Mouse (Mus musculus) hindbrain, embryonic 15.5 days (tissue): Measurements from ENCODE around the gene Timm10b. TPM values are rescaled to one million over a fixed set of nuclear protein-coding genes. Genes with fewer than 3 reads are reported as not detected.
A peak's percentile ranks its signal among the peaks of the same experiment; 100 is the strongest.

Source experiments
- ATAC-seq: fragments of 200-750 bp; cut with Nextera tagmentation; 2 replicates; pipeline ENCODE4 v1.8.0; 2017; ENCODE audit warnings: low read depth, moderate number of reproducible peaks, moderate TSS enrichment; ENCODE audit not compliant: low FRiP score
- H3K27ac ChIP-seq: fragments of 300-500 bp; sonication (generic); replicated peaks from 2 replicates; pipeline ENCODE4 v1.5.1; 2015; ENCODE audit warnings: mild to moderate bottlenecking, inconsistent platforms
- H3K27me3 ChIP-seq: fragments of 300-500 bp; sonication (generic); 2 replicates; pipeline ENCODE4 v1.6.1; 2015; ENCODE audit warnings: control low read depth, inconsistent platforms
- H3K36me3 ChIP-seq: fragments of 300-500 bp; sonication (generic); 2 replicates; pipeline ENCODE4 v1.6.1; 2015; ENCODE audit warnings: control low read depth, inconsistent platforms
- H3K4me1 ChIP-seq: fragments of 300-500 bp; sonication (generic); replicated peaks from 2 replicates; pipeline ENCODE4 v1.6.1; 2015; ENCODE audit warnings: control low read depth, inconsistent platforms
- H3K4me2 ChIP-seq: fragments of 300-500 bp; sonication (generic); 2 replicates; pipeline ENCODE4 v1.6.1; 2015; ENCODE audit warnings: moderate library complexity, mild to moderate bottlenecking, inconsistent platforms
- H3K4me3 ChIP-seq: fragments of 300-500 bp; sonication (generic); 2 replicates; pipeline ENCODE4 v1.5.1; 2015; ENCODE audit warnings: mild to moderate bottlenecking, inconsistent platforms
- H3K9ac ChIP-seq: fragments of 300-500 bp; sonication (generic); 2 replicates; pipeline ENCODE4 v1.6.1; 2015; ENCODE audit warnings: inconsistent platforms
- H3K9me3 ChIP-seq: fragments of 300-500 bp; sonication (generic); 2 replicates; pipeline ENCODE4 v1.6.1; 2016; ENCODE audit warnings: control low read depth, inconsistent platforms
- WGBS: fragments of 180-500 bp; shearing (Covaris S2); methylation state at CpG from one replicate; pipeline ENCODE4 v1.1.7; 2015; 5-methylcytosine and 5-hydroxymethylcytosine counted together
- polyA plus RNA-seq: library from polyadenylated mRNA; unstranded; fragments of >200 nt; fragmentation: Nextera tagmentation; extraction: Ambion mirVana; gene quantifications from 2 replicates; pipeline ENCODE4 v1.2.1, GENCODE M21; 2015

Gene Timm10b
- 145 and 150 TPM in 2 replicates for polyA plus RNA-seq

DNA sequence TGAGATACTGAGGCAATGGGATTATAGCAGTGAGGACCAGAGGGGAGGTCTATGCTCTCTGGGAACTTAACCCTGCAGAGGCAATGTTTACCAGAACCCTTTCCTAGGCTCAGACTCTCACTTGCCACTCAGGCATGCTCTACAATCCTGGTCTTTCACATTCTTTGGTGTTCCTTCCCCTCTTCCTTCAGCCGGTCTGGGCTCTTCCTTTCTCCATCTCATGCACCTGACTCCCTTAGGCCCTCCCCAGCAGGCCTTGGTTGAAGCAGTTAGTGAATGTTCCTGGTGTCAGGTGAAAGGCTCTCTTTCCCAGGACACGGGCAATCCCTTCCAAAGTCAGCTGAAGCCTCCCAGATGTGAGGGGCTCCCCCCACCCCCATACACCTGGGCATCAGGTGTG, at the start of gene Timm10b:
Gene Timm10b (plus strand): TSS at position 301 of the 400 bp plus-strand sequence.
- Histone ChIP-seq H3K9ac (peak within 1 kb of the TSS; percentile 86), H3K27me3 (no peaks in the 10 kb centered on the region), H3K36me3 (peaks cover 26% of the 10 kb centered on the region), H3K4me3 (peak within 1 kb of the TSS; percentile 77), H3K4me1 (peaks cover 31% of the 10 kb centered on the region), H3K27ac (peak within 1 kb of the TSS; percentile 91), H3K4me2 (peak within 1 kb of the TSS; percentile 90), H3K9me3 (no peaks in the 10 kb centered on the region)
- 0% methylated on average over 2 of the region's 2 CpGs for WGBS
- no peak for ATAC-seq

DNA sequence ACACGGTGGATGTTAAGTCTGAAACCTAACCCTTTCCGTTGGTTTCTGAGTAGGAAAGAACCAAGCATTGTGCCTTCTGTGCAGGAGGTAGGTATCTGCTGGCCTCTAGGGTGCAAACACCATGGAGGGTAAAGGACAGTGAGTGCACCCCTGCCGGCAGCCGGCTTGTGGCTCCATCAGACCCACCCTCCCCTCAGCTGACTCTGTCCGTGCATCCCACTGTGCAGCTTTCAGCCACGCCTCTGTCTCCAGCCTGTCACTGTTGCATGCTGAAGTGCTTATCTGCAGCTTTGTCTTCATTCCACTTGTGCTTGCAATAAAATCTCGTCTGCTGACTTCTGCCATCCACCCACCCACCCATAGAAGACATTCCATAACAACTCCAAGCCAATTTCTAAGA, 49.8 kb upstream of the Timm10b start:
- Histone ChIP-seq H3K4me2 (no peak overlapping the region), H3K9me3 (no peaks in the 10 kb centered on the region), H3K27me3 (no peaks in the 10 kb centered on the region), H3K9ac (no peak overlapping the region), H3K4me3 (no peak overlapping the region), H3K27ac (no peak overlapping the region), H3K4me1 (no peaks in the 10 kb centered on the region), H3K36me3 (no peaks in the 10 kb centered on the region)
- WGBS, result 24% methylated on average over 7 of the region's 7 CpGs
- ATAC-seq, result no peak

DNA sequence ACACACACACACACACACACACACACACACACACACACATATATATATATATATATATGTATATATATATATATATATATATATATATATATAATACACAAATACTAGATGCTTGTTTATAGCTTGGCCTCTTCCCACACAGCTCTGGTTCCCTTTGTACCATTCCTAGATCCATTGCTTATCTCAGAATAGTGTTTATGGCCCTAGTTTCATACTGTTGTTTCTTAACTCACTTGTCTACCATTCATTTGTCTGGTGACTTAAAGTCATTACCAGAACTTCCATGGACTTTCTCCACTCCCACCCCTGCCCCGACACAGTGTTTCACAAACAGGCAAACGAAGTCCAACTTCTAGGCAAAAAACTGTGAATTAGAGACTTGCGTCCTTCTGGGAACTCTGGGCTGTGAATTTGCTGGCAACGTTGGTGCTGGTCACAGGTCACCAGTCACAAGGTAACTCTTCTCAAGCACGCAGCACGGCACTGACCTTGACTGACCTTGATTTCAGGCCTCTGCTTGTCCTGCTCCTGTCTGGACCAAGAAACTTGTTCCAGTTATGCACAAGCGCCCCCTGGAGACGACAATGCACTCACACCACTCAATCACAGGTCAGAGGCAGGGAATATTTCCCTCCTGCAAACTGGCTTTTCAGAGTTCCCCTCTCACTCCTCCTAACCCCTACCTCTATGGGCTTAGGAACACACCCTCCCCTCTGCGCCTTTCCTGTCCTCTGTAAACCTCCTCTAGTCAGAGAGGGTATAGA, 36.8 kb upstream of the Timm10b start:
- H3K4me3 ChIP-seq, result no peak overlapping the region
- peak; percentile 76; the same call in 1 of the 2 replicates for ATAC-seq
- H3K9me3 ChIP-seq, result no peaks in the 10 kb centered on the region
- no peaks in the 10 kb centered on the region for H3K27me3 ChIP-seq
- H3K4me2 ChIP-seq, result no peak overlapping the region
- 36% methylated on average over 9 of the region's 9 CpGs for WGBS
- H3K27ac ChIP-seq, result no peak overlapping the region
- H3K9ac ChIP-seq, result no peak overlapping the region
- no peaks in the 10 kb centered on the region for H3K4me1 ChIP-seq
- H3K36me3 ChIP-seq, result no peaks in the 10 kb centered on the region

DNA sequence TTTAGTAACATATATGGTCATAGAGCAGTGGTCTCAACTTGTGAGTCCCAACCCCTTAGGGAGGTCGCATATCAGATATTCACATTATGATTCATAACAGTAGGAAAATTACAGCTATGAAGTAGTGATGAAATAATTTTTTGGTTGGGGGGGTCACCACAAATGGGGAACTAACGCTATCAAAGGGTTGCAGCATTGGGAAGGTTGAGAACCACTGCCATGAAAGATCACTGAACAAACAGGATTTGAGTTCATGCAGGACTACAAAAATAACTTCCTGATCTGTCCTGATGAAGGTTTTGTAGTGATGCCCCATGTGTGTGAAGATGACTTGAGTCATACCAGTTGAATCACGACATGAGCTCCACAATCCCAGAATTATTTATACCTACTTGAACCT, 31.4 kb upstream of the Timm10b start:
- ATAC-seq, result no peak
- no peak overlapping the region for H3K4me3 ChIP-seq
- H3K9me3 ChIP-seq, result no peaks in the 10 kb centered on the region
- H3K9ac ChIP-seq, result no peak overlapping the region
- no peak overlapping the region for H3K4me2 ChIP-seq
- H3K27me3 ChIP-seq, result no peaks in the 10 kb centered on the region
- H3K36me3 ChIP-seq, result peaks cover 40% of the 10 kb centered on the region
- no peak overlapping the region for H3K27ac ChIP-seq
- WGBS, result 91% methylated on average over 3 of the region's 3 CpGs
- no peaks in the 10 kb centered on the region for H3K4me1 ChIP-seq

DNA sequence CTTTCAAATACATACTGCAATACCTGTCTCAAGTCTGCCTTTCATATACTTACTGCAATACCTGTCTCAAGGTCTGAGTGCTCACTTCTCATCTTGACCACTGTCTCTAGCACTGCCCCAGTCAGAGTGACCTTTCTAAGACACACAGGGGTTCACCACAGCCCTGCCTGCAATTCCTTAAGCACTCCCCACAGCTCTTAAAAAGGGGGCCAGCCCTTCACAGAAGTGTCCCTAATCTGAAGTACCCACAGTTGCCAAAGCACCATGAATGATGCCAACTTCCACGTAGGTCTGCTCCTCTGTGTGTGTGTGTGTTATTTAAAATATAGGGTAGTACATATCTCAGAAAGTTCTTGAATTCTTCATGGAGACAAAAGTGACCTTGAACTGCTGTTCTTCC, 28.1 kb upstream of the Timm10b start:
- Histone ChIP-seq H3K4me2 (no peak overlapping the region), H3K27me3 (no peaks in the 10 kb centered on the region), H3K4me3 (no peak overlapping the region), H3K9ac (no peak overlapping the region), H3K27ac (no peak overlapping the region), H3K36me3 (peaks cover 73% of the 10 kb centered on the region), H3K9me3 (no peaks in the 10 kb centered on the region), H3K4me1 (no peaks in the 10 kb centered on the region)
- no peak for ATAC-seq
- 97% methylated on average over 1 of the region's 1 CpGs for WGBS

DNA sequence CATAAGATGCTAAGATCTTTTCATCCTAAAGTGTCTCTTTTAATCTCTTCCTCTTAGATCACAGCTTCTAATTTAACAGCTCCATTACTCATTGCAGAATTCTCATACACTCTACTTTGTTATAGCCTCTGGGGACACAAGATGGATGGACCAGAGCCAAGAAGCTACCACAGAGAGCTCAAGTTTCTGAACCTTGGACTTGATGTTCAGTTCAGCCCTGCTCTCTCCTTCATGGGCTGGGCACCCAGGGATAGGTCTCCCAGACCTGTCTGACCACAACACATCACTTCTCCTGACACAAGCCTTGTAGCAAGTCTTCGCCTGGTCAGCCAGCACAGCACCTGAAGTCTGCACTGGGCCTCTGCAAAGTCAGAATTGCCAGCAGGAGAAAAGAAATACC, 25.5 kb upstream of the Timm10b start:
- no peaks in the 10 kb centered on the region for H3K27me3 ChIP-seq
- 83% methylated on average over 1 of the region's 1 CpGs for WGBS
- H3K4me3 ChIP-seq, result no peak overlapping the region
- H3K36me3 ChIP-seq, result peaks cover 98% of the 10 kb centered on the region
- H3K4me2 ChIP-seq, result no peak overlapping the region
- ATAC-seq, result no peak
- H3K9ac ChIP-seq, result no peak overlapping the region
- H3K9me3 ChIP-seq, result no peaks in the 10 kb centered on the region
- H3K4me1 ChIP-seq, result no peaks in the 10 kb centered on the region
- no peak overlapping the region for H3K27ac ChIP-seq

DNA sequence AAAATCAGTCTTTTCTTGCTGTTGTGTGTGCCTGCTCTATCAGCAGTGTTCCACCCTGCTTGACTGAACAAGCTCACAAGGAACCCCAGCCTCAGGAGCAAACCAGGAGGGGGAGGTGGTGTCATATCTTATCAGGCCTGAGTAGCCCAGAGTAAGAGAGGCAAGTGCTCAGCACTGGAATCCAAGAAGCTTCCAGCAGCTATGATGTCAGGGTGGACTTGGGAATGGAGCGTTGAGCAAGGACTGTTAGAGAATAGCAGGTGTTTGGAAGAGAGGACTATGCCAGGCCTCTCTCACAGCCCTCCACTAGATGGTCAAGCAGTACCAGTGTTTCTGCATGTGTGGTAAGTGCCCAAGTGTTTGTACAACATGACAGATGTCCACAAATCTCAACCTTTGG, 24.1 kb upstream of the Timm10b start:
- no peaks in the 10 kb centered on the region for H3K4me1 ChIP-seq
- H3K27me3 ChIP-seq, result no peaks in the 10 kb centered on the region
- peaks cover 89% of the 10 kb centered on the region for H3K36me3 ChIP-seq
- H3K9ac ChIP-seq, result no peak overlapping the region
- H3K4me3 ChIP-seq, result no peak overlapping the region
- H3K27ac ChIP-seq, result no peak overlapping the region
- no peak for ATAC-seq
- 90% methylated on average over 1 of the region's 1 CpGs for WGBS
- H3K9me3 ChIP-seq, result no peaks in the 10 kb centered on the region
- H3K4me2 ChIP-seq, result no peak overlapping the region

DNA sequence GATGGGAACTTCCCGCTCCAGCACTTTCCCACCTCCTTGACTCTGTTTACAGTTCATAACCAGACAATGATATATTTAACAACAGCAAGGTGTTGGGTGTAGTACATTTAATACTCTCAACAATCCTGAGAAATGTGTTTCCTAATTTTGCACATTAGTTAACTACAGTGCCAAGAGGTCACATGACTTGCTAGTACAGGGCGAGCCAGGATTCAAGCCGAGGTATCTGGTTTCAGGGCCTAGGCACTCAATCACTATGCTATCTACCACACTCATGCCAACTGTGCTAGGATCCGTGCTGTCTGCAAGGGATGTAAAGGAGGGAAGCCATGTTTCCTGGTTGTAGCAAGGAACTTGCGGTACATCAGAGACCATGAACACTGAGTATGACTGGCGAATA, 23.3 kb upstream of the Timm10b start:
- Histone ChIP-seq H3K9ac (no peak overlapping the region), H3K27me3 (no peaks in the 10 kb centered on the region), H3K27ac (no peak overlapping the region), H3K4me1 (no peaks in the 10 kb centered on the region), H3K4me2 (no peak overlapping the region), H3K36me3 (peaks cover 88% of the 10 kb centered on the region), H3K4me3 (no peak overlapping the region), H3K9me3 (no peaks in the 10 kb centered on the region)
- 95% methylated on average over 6 of the region's 6 CpGs for WGBS
- ATAC-seq, result no peak

DNA sequence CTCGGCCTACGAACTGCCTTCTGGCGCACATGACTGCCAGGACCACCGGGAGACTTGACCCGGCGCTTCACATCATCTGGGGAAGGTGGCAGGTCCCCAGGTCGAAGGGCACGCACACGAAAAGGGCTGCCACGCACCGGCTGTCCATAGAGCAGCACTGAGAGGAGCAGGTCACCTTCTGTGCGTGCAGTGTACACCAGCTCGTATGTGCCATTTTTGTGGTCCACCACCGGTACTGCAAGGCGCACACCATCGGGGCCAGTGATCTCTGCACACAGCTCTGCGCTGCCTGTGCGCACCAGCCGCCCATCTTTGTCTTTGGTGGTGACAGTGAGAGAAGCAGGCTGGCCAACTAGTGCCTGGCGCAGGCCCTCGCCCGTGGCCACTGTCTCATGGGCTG, 22.0 kb upstream of the Timm10b start:
- no peaks in the 10 kb centered on the region for H3K9me3 ChIP-seq
- ATAC-seq, result no peak
- 97% methylated on average over 22 of the region's 22 CpGs for WGBS
- H3K9ac ChIP-seq, result no peak overlapping the region
- peaks cover 88% of the 10 kb centered on the region for H3K36me3 ChIP-seq
- no peaks in the 10 kb centered on the region for H3K27me3 ChIP-seq
- no peak overlapping the region for H3K27ac ChIP-seq
- no peaks in the 10 kb centered on the region for H3K4me1 ChIP-seq
- no peak overlapping the region for H3K4me3 ChIP-seq
- H3K4me2 ChIP-seq, result no peak overlapping the region

DNA sequence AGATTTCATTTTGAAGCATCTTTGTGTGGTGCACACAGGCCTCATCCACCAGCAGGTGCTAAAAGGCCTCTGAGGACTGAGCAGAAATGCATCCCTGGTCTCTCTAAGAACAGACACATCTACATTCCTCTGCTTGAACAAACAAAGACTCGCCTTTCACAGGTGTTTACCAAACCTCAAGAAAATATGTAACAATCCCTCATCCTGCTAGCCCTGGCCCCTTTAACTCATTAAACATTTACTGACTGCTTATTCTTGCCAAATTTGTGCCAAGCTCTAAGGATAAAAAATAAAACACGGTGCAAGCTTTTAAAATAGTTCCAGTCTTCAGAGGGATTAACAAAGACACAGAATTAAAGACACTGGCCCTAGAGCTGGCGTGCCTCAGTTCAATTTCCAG, 20.2 kb upstream of the Timm10b start:
- ATAC-seq, result no peak
- H3K9me3 ChIP-seq, result no peaks in the 10 kb centered on the region
- 89% methylated on average over 3 of the region's 3 CpGs for WGBS
- no peaks in the 10 kb centered on the region for H3K27me3 ChIP-seq
- H3K9ac ChIP-seq, result no peak overlapping the region
- H3K36me3 ChIP-seq, result peaks cover 88% of the 10 kb centered on the region
- no peaks in the 10 kb centered on the region for H3K4me1 ChIP-seq
- H3K4me2 ChIP-seq, result no peak overlapping the region
- H3K4me3 ChIP-seq, result no peak overlapping the region
- H3K27ac ChIP-seq, result no peak overlapping the region

DNA sequence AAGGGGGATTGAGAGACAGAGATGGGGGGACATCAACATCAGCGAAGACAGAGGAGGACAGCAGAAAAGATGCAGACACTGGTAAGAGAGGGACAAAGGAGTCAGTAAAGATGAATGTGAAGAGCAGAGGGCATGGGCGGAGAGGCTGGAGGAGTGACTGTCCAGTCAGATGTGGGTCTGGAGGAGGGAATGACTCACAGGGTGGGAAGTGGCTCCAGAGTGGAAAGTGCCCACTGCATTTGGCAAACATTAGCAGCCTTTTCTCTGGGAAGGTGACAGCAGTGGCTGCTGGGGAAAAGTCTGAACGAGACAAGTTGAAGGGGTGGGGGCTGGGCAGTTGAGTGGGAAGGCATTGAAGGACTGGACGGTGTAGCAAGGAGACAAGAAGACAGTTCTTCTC, 18.8 kb upstream of the Timm10b start:
- Histone ChIP-seq H3K4me2 (no peak overlapping the region), H3K36me3 (peaks cover 82% of the 10 kb centered on the region), H3K27me3 (no peaks in the 10 kb centered on the region), H3K9me3 (no peaks in the 10 kb centered on the region), H3K9ac (no peak overlapping the region), H3K4me3 (no peak overlapping the region), H3K4me1 (no peaks in the 10 kb centered on the region), H3K27ac (no peak overlapping the region)
- no peak for ATAC-seq
- 73% methylated on average over 4 of the region's 4 CpGs for WGBS

DNA sequence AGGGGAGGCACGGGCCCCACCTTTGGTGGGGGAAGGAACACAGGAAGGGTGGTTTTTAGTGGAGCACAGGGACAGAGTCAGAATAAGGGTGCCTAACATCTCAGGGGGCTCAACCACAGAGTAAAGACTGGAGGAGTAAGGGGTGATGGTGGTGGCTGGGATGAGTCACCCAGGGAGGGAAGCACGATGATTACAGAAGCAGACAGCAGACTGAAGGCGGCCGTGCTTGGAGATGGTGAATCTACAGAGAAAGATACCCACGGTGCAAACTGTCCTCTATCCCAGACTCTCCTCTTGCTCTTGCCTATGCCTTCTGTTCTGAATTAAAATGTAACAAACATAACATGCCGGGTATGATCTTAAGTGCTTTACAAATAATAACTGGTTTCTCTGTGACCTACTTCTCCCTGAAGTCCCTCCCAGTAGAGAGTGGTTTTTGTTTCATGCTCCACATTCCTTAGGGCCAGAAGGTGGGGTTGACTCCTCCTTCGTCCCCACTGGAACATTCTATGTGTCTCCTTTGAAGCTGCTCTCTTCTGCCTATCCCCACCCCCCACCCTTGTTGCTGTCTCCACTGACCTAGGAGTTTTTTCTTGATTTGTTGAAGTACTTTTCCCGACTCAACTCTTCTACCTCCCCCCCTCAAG, 18.1 kb upstream of the Timm10b start:
- H3K4me3 ChIP-seq, result no peak overlapping the region
- no peaks in the 10 kb centered on the region for H3K27me3 ChIP-seq
- H3K27ac ChIP-seq, result no peak overlapping the region
- no peak overlapping the region for H3K4me2 ChIP-seq
- H3K4me1 ChIP-seq, result no peaks in the 10 kb centered on the region
- peaks cover 75% of the 10 kb centered on the region for H3K36me3 ChIP-seq
- no peak for ATAC-seq
- no peak overlapping the region for H3K9ac ChIP-seq
- H3K9me3 ChIP-seq, result no peaks in the 10 kb centered on the region
- 86% methylated on average over 8 of the region's 8 CpGs for WGBS
